Mouse (Mus musculus): ENCODE measurements at regions not wholly inside any gene's neighbourhood (a gene's known extent, or its start where the extent isn't known, plus 50 kb on each side); places are given as distances from the start of the nearest gene placed in this dataset.

DNA sequence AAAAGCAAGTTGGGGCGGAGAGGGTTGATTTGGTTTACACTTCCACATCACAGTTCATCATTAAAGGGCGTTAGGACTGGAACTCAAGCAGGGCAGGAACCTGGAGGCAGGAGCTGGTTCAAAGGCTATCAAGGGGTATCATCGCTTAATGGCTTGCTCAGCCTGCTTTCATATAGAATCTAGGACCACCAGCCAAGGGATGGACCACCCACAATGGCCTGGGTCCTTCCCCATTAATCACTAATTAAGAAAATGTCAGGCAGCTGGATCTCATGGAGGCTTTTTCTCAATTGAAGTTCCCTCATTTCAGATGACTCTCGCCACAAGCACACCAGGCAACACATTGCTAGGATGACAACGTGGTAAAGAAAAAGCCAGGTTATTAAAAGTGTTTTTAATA is 150.4 kb downstream of the Dad1 start:
- no peak for DNase-seq
- intact Hi-C loops (cut with DNase I): no loop called here

DNA sequence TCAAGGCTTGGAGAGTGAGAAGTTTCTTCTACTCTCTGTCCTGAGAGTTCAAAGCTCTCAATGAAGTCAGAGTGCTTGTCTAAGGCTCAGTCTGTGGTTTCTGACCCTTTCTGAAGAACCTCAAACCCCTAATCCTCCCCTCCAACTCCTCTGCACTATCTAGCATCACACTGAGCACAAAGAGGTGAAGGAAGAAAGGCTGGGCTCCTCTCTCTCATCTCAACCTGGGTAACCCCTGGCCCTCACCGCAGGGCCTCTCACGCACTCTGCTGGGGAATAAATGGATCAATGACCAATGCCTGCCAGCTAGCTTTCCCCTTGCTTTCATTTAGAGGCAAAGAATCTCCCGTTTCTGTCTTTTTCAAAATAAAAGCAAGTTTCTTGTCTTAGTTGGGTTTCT is 150.8 kb downstream of the Dad1 start:
- intact Hi-C loops (cut with DNase I): no loop called here
- no peak for DNase-seq

GRCm38 (mm10) chr14:54101775-54102174 is 152.1 kb downstream of the Dad1 start:
- intact Hi-C loops (cut with DNase I): no loop called here

DNA sequence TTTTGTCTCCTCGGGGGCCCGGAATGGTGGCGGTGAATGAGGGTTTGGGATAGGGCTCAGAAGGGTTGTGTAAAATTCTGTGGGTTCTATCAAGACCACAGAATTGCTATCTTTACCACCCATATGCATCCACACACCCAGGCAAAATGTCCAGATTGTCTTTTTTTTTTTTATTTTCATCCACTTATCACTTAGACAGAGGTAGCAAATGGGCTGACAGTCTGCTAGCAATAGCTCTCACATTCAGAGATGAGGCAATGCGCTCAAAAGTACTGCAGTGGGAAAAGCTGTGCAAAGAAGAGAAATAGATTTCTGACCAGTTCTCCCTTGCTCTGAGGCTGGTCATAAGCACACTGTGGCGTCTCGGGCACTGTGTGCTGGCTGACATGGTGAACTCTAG is 154.5 kb downstream of the Dad1 start:
- intact Hi-C loops (cut with DNase I): no loop called here
- DNase-seq: no peak

More at GRCm38 (mm10) chr14:54101775-54102174, 152.1 kb downstream of the Dad1 start:
- DNase-seq: no peak

DNA sequence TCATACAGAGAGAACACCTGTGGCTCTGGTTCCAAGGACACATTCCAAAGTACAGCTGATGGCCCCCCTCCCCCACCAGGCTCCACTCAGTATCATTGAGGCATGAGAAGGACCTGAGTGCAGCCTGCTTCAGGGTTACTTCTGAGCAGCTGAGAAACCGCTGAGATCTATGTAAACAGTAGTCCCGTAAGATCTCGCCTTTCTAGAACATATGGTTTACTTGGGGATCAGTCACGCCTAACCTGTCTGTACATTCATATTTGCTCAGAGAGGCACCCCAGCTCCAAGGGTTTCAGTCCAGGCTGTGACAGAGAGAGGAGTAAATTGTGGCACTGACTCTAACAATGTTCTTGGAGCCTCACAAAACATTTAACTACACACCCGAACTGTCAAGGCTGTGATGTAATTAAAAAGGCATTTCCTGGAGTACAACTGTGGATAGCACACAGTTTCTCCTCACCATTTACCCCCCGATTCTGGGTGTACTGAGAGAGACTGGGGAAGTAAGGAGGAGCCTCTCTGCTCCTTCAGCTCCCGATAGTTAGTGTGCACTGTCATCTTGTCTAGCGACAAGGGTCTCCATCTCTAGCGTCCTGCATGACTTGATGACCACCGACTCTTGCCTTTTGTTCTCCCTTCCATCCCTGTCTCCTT is 155.7 kb downstream of the Dad1 start:
- no peak for DNase-seq
- intact Hi-C loops (cut with DNase I): no loop called here

- intact Hi-C loops (cut with DNase I): no loop called here
- DNase-seq: no peak
Observed at GRCm38 (mm10) chr14:54097026-54097425, 156.9 kb downstream of the Dad1 start.

- no peak for DNase-seq
- intact Hi-C loops (cut with DNase I): no loop called here
Observed at GRCm38 (mm10) chr14:54092444-54092843, 161.5 kb downstream of the Dad1 start.

- no peak for DNase-seq
- intact Hi-C loops (cut with DNase I): no loop called here
Observed at GRCm38 (mm10) chr14:54086660-54087059, 167.2 kb downstream of the Dad1 start.

GRCm38 (mm10) chr14:54074659-54075058 is 179.2 kb downstream of the Dad1 start:
- DNase-seq: no peak
- intact Hi-C loops (cut with DNase I): no loop called here

GRCm38 (mm10) chr14:54072283-54072912 is 181.5 kb downstream of the Dad1 start:
- intact Hi-C loops (cut with DNase I): no loop called here
- DNase-seq: peak; percentile 12 to 23

DNA sequence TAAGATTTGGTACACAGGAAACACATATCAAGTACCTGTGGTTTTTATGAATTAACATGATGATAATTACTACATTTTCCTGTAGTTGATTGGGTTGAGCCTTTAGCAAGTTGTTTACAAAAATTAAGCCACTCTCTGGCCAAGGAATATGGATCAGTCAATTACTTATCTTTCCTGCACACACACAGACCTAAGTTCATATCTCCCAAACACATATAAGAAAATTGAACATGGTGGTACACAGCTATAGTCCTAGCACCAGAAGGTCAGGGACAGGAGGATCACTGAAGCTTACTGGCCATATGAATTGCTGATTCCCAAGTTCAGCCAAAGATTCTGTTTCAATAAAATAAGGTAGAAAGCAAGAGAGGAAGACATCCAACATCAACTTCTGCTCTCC is 183.7 kb downstream of the Dad1 start:
- intact Hi-C loops (cut with DNase I): no loop called here
- no peak for DNase-seq

DNA sequence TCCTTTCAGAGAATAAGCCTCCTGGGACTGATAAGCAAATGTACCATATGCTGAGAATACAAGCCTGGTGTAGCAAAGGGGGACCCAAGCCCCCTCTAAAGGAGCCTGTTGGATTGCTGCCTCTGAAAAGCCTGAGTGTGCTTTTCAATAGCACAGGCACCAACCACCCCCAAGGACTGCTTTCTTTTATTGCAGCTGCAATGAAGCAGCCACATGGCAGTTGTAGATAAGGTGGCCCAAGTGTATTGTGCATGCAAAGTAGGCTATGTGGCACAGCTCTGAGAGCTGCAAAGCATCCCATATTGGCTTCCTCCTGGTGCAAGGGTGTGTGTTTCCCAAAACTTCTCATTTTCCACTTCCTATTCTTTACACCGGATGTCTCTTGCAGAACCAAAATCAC is 185.2 kb downstream of the Dad1 start:
- no peak for DNase-seq
- intact Hi-C loops (cut with DNase I): no loop called here

DNA sequence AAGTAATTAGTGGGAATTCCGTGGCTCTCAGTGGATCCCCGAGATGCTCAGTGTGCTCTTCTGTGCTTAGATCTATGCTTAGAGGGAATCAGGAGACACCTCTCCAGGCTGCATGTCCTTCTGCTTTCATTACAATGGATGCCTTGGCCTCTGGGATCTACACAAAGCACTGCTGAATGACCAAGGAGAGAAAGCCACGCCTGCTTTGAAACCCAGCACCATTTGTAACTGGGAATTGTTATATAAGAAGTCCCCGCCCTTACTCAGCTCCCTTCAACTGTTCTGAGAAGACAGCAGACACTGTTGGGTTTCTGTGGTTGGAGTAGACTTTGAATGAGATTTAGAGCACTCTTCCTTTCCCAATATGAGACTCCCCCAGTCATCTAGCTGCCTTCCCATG is 188.4 kb downstream of the Dad1 start:
- DNase-seq: no peak
- intact Hi-C loops (cut with DNase I): no loop called here

- DNase-seq: peak; percentile 32 to 52
- intact Hi-C loops (cut with DNase I): loop anchor here (1.0 to 5.0 kb wide), 2 partner anchors 88 to 163 kb away; no protein-coding TSS in a partner anchor
Observed at GRCm38 (mm10) chr14:54064541-54065402, 189.1 kb downstream of the Dad1 start.

DNA sequence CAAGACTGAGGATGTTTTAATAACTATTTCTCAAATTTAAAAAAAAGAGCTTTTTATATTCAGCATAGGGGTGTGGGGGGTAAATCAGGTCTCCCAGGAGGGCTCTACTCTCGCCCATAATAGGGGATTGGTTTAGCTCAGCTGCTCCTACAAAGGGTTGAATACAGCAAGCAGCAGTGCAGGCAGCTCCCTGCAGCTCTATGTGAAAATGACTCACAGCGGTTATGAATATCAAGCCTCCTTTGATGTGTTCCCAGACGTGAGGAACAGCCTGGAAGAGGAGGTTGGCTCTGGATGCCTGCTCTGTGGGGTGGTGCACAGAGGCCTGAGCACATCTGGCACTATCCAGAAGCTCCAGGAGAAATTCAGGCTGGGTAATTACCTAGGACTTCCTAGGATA is 192.3 kb downstream of the Dad1 start:
- DNase-seq: no peak
- intact Hi-C loops (cut with DNase I): loop anchor here (5.0 kb wide), 1 partner anchor 166 kb away; no protein-coding TSS in a partner anchor

DNA sequence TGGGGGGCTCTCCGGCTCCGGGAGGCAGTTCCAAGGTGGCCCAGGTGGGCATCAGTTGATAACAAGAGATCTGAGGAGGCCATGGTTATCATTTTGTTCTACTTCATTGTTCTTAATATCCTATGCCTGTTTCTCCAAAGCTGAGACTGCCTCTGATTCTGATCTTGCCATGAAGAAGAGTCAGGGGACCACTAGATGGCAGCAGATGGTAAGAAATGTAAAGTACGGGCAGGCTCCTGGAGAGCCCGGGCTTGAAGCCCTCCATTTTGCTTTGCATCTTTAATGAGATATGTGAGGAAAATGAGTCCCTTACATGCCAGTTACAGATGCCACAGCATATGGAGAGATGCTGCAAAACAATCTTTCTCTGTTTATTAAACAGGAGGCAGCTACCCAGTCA is 194.1 kb downstream of the Dad1 start:
- intact Hi-C loops (cut with DNase I): loop anchor here (5.0 kb wide), 1 partner anchor 168 kb away; no protein-coding TSS in a partner anchor
- peak in 1 of 2 experiments; percentile 37 for DNase-seq

DNA sequence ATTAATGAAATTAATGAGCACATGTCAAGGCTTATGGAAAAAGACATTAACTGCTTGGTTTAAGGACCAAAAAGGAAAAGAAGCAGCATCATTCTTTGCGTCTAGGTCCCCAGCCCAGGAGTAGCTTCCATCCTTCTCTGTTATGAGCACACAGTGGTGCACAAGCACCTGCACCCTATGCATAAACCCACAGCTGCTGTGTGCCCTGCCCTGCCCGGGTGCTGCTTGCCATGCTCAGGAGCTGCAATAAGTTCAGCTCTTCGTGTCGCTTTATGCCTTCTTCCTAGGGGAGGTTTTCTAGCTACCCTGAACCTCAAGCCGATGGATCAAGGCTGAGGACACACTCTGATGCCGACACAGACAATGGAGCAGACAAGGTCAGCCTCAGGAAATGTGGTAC is 194.8 kb downstream of the Dad1 start:
- intact Hi-C loops (cut with DNase I): no loop called here
- DNase-seq: no peak

DNA sequence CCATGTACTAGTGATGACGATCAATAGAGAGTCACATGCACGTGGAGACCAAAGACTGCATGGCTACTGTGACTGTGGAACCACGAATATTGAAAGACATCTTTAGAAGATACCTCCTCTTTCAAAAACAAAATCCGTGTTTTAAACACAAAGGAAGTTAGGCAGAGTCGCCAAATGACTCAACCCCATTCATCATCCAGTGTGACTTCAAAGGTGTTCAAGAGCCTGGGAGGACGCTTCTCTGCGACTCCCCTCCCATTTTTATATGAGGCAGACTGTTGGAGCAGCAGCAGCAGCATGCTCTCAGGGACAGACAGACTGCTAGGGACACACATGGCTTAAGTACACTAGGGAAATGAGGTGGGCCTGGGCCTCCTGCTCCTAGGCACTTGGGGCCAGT is 197.2 kb downstream of the Dad1 start:
- no peak for DNase-seq
- intact Hi-C loops (cut with DNase I): no loop called here

- DNase-seq: no peak
- intact Hi-C loops (cut with DNase I): no loop called here
Observed at GRCm38 (mm10) chr14:54055390-54055789, 198.5 kb downstream of the Dad1 start.

DNA sequence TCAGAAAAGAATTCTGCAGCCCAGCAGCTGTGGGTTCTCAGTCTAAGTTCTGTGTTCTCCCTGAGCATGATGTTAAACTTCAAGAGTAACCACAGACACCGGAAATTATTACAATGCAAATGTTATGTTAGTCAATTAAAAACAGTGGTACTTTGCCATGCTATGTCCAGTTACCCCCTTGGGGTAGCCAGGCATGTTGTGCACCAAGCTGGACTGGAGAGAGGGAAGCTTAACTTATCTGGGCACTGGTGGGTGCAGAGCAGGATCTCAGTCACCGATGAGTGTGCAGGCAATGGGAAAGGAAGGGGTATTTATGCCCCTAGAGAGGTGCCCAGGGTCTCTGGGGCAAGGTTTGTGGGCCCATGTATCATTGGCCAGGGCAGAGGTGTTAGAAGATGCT is 211.6 kb downstream of the Dad1 start:
- no peak for DNase-seq
- intact Hi-C loops (cut with DNase I): no loop called here

DNA sequence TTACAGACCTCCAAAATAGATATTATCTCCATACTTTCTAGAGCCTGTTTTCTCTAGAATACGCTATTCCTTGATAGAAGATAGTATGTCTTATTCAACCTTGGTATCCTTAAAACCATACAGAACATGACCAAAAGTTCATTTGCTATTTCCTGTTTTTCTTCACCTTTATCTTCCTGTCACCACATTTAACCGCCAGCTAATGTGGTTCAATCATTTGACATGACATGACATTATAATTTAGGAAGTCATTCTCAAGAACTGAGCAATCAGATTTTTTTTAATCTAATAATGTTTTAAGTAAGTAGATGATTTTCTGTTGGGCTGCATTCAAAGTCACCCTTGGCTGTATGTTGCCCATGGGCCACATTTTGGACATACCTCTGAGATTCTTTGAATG is 213.3 kb downstream of the Dad1 start:
- no peak for DNase-seq
- intact Hi-C loops (cut with DNase I): no loop called here

All from gastrocnemius, postnatal 36 days (tissue).